Mouse (Mus musculus) MEL (cell line): ENCODE measurements around the gene Olfr706.

Experiments
- CTCF ChIP-seq, 3 experiments: IDR thresholded peaks in 2 of 3; conservative IDR thresholded peaks in 1 of 3; 2 replicates each; pipeline ENCODE4 v1.5.1; 2011 to 2012; ENCODE audit warnings: low read length in 3 of 3, low read depth in 2 of 3, mild to moderate bottlenecking in 2 of 3, improper control_type of control experiment in 1 of 3, inconsistent platforms in 1 of 3, mixed read lengths in 1 of 3, moderate library complexity in 1 of 3; ENCODE audit not compliant: control insufficient read depth in 1 of 3, insufficient read depth in 1 of 3, poor library complexity in 1 of 3, severe bottlenecking in 1 of 3
- ELF1 ChIP-seq: IDR thresholded peaks from 2 replicates; pipeline ENCODE4 v1.6.1; 2014; ENCODE audit warnings: low read depth, mild to moderate bottlenecking, inconsistent platforms, low read length, improper control_type of control experiment, moderate library complexity
- GABPA ChIP-seq: IDR thresholded peaks from 2 replicates; pipeline ENCODE4 v1.6.1; 2012; ENCODE audit warnings: low read depth, mild to moderate bottlenecking, inconsistent platforms, low read length, improper control_type of control experiment, moderate library complexity
- GATA1 ChIP-seq: IDR thresholded peaks from 2 replicates; pipeline ENCODE4 v1.6.1; 2011; ENCODE audit warnings: low read depth, low read length, improper control_type of control experiment
- HCFC1 ChIP-seq: IDR thresholded peaks from 2 replicates; pipeline ENCODE4 v1.6.1; 2012; ENCODE audit warnings: low read depth, mild to moderate bottlenecking, inconsistent platforms, low read length, improper control_type of control experiment, moderate library complexity
- JUND ChIP-seq: IDR thresholded peaks from 2 replicates; pipeline ENCODE4 v1.6.1; 2011; ENCODE audit warnings: low read depth, mild to moderate bottlenecking, improper control_type of control experiment, low read length
- MXI1 ChIP-seq: IDR thresholded peaks from 2 replicates; pipeline ENCODE4 v1.6.1; 2011; ENCODE audit warnings: mild to moderate bottlenecking, low read depth, low read length, improper control_type of control experiment
- NELFE ChIP-seq: IDR thresholded peaks from 2 replicates; pipeline ENCODE4 v1.6.1; 2011; ENCODE audit warnings: low read depth, low read length, improper control_type of control experiment
- POLR2A ChIP-seq, 2 experiments: IDR thresholded peaks; 2 replicates each; pipeline ENCODE4 v1.6.1; 2011 to 2012; ENCODE audit warnings: low read length in 2 of 2, mild to moderate bottlenecking in 2 of 2, control low read depth in 1 of 2, improper control_type of control experiment in 1 of 2, low read depth in 1 of 2, moderate library complexity in 1 of 2; ENCODE audit not compliant: control insufficient read depth in 1 of 2, insufficient read depth in 1 of 2, poor library complexity in 1 of 2
- POLR2AphosphoS5 ChIP-seq: IDR thresholded peaks from 2 replicates; pipeline ENCODE4 v1.6.1; 2012; ENCODE audit warnings: low read depth, borderline replicate concordance, mild to moderate bottlenecking, inconsistent platforms, low read length, moderate library complexity, mixed read lengths
- TCF12 ChIP-seq: IDR thresholded peaks from 2 replicates; pipeline ENCODE4 v1.6.1; 2014; ENCODE audit warnings: low read depth, mild to moderate bottlenecking, inconsistent platforms, low read length, improper control_type of control experiment, moderate library complexity
- ZNF384 ChIP-seq: IDR thresholded peaks from 2 replicates; pipeline ENCODE4 v1.6.1; 2012; ENCODE audit warnings: low read depth, mild to moderate bottlenecking, inconsistent platforms, low read length, improper control_type of control experiment

GRCm38 (mm10) chr7:106932119-106932518 is 44.2 kb upstream of the Olfr706 start, which contains the start of gene Olfr709-ps1:
- TF ChIP-seq NELFE: no peak
- no peak for TF ChIP-seq GABPA
- TF ChIP-seq POLR2AphosphoS5: no peak
- TF ChIP-seq HCFC1: no peak
- TF ChIP-seq POLR2A (IDR thresholded peaks at IDR 0.05; ENCODE audit: control insufficient read depth in 1 of 2, insufficient read depth in 1 of 2, low read depth in 1 of 2, low read length in 2 of 2, poor library complexity in 1 of 2): no peak
- TF ChIP-seq TCF12: no peak
- no peak for TF ChIP-seq CTCF (IDR thresholded peaks at IDR 0.05 in 2 of 3, conservative IDR thresholded peaks at IDR 0.05 in 1 of 3; ENCODE audit: control insufficient read depth in 1 of 3, insufficient read depth in 1 of 3, low read depth in 2 of 3, low read length in 3 of 3, poor library complexity in 1 of 3, severe bottlenecking in 1 of 3)
- no peak for TF ChIP-seq GATA1
- TF ChIP-seq ZNF384: no peak
- no peak for TF ChIP-seq JUND
- TF ChIP-seq MXI1: no peak
- no peak for TF ChIP-seq ELF1
